Mouse (Mus musculus): ENCODE results near the gene Timm10. TPM values are rescaled to one million over a fixed set of nuclear protein-coding genes. Genes with fewer than 3 reads are reported as not detected.

Timm10 gene
- polyA plus RNA-seq, 1 experiment from 2014 or later = 43.0 TPM

Other genes with a start within 250 kb of the Timm10 start
- 33.4 and 36.2 TPM in 2 replicates for gene Ctnnd1, start 176.2 kb upstream of the Timm10 start, polyA plus RNA-seq (2014; fragmentation: Nextera tagmentation; extraction: Ambion mirVana)
- gene Btbd18, start 167.9 kb upstream of the Timm10 start, polyA plus RNA-seq (2014; fragmentation: Nextera tagmentation; extraction: Ambion mirVana) = 0.36 and 0.77 TPM in 2 replicates
- gene Selenoh, start 156.2 kb upstream of the Timm10 start, polyA plus RNA-seq (2014; fragmentation: Nextera tagmentation; extraction: Ambion mirVana) = 494 and 502 TPM in 2 replicates
- gene Gm28635, start 149.0 kb upstream of the Timm10 start, polyA plus RNA-seq (2014; fragmentation: Nextera tagmentation; extraction: Ambion mirVana) = not detected in 2 replicates
- gene Med19, start 148.6 kb upstream of the Timm10 start, polyA plus RNA-seq (2014; fragmentation: Nextera tagmentation; extraction: Ambion mirVana) = 68.3 and 69.2 TPM in 2 replicates
- 177 and 184 TPM in 2 replicates for gene Tmx2, start 147.9 kb upstream of the Timm10 start, polyA plus RNA-seq (2014; fragmentation: Nextera tagmentation; extraction: Ambion mirVana)
- 27.7 and 28.4 TPM in 2 replicates for gene Zdhhc5, start 111.8 kb upstream of the Timm10 start, polyA plus RNA-seq (2014; fragmentation: Nextera tagmentation; extraction: Ambion mirVana)
- 44.5 and 45.1 TPM in 2 replicates for gene Clp1, start 99.6 kb upstream of the Timm10 start, polyA plus RNA-seq (2014; fragmentation: Nextera tagmentation; extraction: Ambion mirVana)
- 12.7 and 13.2 TPM in 2 replicates for gene Ypel4, start 92.9 kb upstream of the Timm10 start, polyA plus RNA-seq (2014; fragmentation: Nextera tagmentation; extraction: Ambion mirVana)
- 3.7 and 4.3 TPM in 2 replicates for gene Gm19426, start 83.3 kb upstream of the Timm10 start, polyA plus RNA-seq (2014; fragmentation: Nextera tagmentation; extraction: Ambion mirVana)
- gene Serping1, start 51.6 kb upstream of the Timm10 start, polyA plus RNA-seq (2014; fragmentation: Nextera tagmentation; extraction: Ambion mirVana) = 30.4 and 35.7 TPM in 2 replicates
- gene Ube2l6, start 28.2 kb upstream of the Timm10 start, polyA plus RNA-seq (2014; fragmentation: Nextera tagmentation; extraction: Ambion mirVana) = 36.6 and 38.4 TPM in 2 replicates
- not detected in 2 replicates for gene Smtnl1, start 4.3 kb upstream of the Timm10 start, polyA plus RNA-seq (2014; fragmentation: Nextera tagmentation; extraction: Ambion mirVana)
- gene Slc43a1, start 11.9 kb downstream of the Timm10 start, polyA plus RNA-seq (2014; fragmentation: Nextera tagmentation; extraction: Ambion mirVana) = 22.0 and 27.5 TPM in 2 replicates
- 5.2 and 6.5 TPM in 2 replicates for gene Rtn4rl2, start 59.7 kb downstream of the Timm10 start, polyA plus RNA-seq (2014; fragmentation: Nextera tagmentation; extraction: Ambion mirVana)
- 18.0 and 18.2 TPM in 2 replicates for gene Slc43a3, start 109.6 kb downstream of the Timm10 start, polyA plus RNA-seq (2014; fragmentation: Nextera tagmentation; extraction: Ambion mirVana)
- gene Prg2, start 153.5 kb downstream of the Timm10 start, polyA plus RNA-seq (2014; fragmentation: Nextera tagmentation; extraction: Ambion mirVana) = not detected in 2 replicates
- not detected in 2 replicates for gene Prg3, start 161.2 kb downstream of the Timm10 start, polyA plus RNA-seq (2014; fragmentation: Nextera tagmentation; extraction: Ambion mirVana)
- 375 and 413 TPM in 2 replicates for gene Ssrp1, start 210.2 kb downstream of the Timm10 start, polyA plus RNA-seq (2014; fragmentation: Nextera tagmentation; extraction: Ambion mirVana)
- 1.6 and 1.9 TPM in 2 replicates for gene P2rx3, start 210.5 kb downstream of the Timm10 start, polyA plus RNA-seq (2014; fragmentation: Nextera tagmentation; extraction: Ambion mirVana)
- 10.0 and 10.2 TPM in 2 replicates for gene Tnks1bp1, start 221.0 kb downstream of the Timm10 start, polyA plus RNA-seq (2014; fragmentation: Nextera tagmentation; extraction: Ambion mirVana)

Measured in forebrain, embryonic 11.5 days (tissue).